Mouse (Mus musculus) neural tube, embryonic 12.5 days (tissue): Measurements from ENCODE around the gene Gm7145. TPM values are rescaled to one million over a fixed set of nuclear protein-coding genes. Genes with fewer than 3 reads are reported as not detected.
"Not testable (repeated sequence)": the region's sequence is repeated elsewhere in the genome, so short reads cannot be mapped to it uniquely, and the experiment has no call there.

Experiments
- ATAC-seq: fragments of 200-750 bp; cut with Nextera tagmentation; 2 replicates; pipeline ENCODE4 v1.8.0; 2017; ENCODE audit warnings: low read depth, mild to moderate bottlenecking, moderate TSS enrichment, moderate library complexity; ENCODE audit not compliant: low FRiP score
- H3K27ac ChIP-seq: fragments of 300-500 bp; sonication (generic); 2 replicates; pipeline ENCODE4 v1.5.1; 2016
- H3K27me3 ChIP-seq: fragments of 300-500 bp; sonication (generic); replicated peaks from 2 replicates; pipeline ENCODE4 v1.6.1; 2016; ENCODE audit warnings: mild to moderate bottlenecking
- H3K36me3 ChIP-seq: fragments of 300-500 bp; sonication (generic); 2 replicates; pipeline ENCODE4 v1.6.1; 2016; ENCODE audit warnings: mild to moderate bottlenecking
- H3K4me1 ChIP-seq: fragments of 300-500 bp; sonication (generic); 2 replicates; pipeline ENCODE4 v1.6.1; 2016
- H3K4me2 ChIP-seq: fragments of 300-500 bp; sonication (generic); replicated peaks from 2 replicates; pipeline ENCODE4 v1.6.1; 2016; ENCODE audit warnings: mild to moderate bottlenecking
- H3K4me3 ChIP-seq: fragments of 300-500 bp; sonication (generic); 2 replicates; pipeline ENCODE4 v1.5.1; 2016
- H3K9ac ChIP-seq: fragments of 300-500 bp; sonication (generic); 2 replicates; pipeline ENCODE4 v1.6.1; 2016; ENCODE audit warnings: mild to moderate bottlenecking
- H3K9me3 ChIP-seq: fragments of 300-500 bp; sonication (generic); 2 replicates; pipeline ENCODE4 v1.6.1; 2016; ENCODE audit warnings: mild to moderate bottlenecking
- WGBS: fragments of 180-500 bp; shearing (Covaris S2); methylation state at CpG from one replicate; pipeline ENCODE4 v1.1.7; 2016; 5-methylcytosine and 5-hydroxymethylcytosine counted together
- polyA plus RNA-seq: library from polyadenylated mRNA; unstranded; fragments of >200 nt; fragmentation: Nextera tagmentation; extraction: Ambion mirVana; gene quantifications from 2 replicates; pipeline ENCODE4 v1.2.1, GENCODE M21; 2016

The Gm7145 gene
- polyA plus RNA-seq, result not detected in 2 replicates

GRCm38 (mm10) chr1:117965639-117966038, at the start of gene Gm7145:
TSS of gene Gm7145 (plus strand) at chr1:117965939.
- Histone ChIP-seq H3K9ac (no peak within 1 kb of the TSS), H3K27me3 (no peaks in the 10 kb centered on the region), H3K4me1 (no peaks in the 10 kb centered on the region), H3K27ac (no peak within 1 kb of the TSS), H3K4me2 (no peak within 1 kb of the TSS), H3K36me3 (no peaks in the 10 kb centered on the region), H3K4me3 (no peak within 1 kb of the TSS), H3K9me3 (peaks cover 7% of the 10 kb centered on the region; the same call in 1 of the 2 replicates)
- WGBS, result 82% methylated on average over 4 of the region's 4 CpGs
- ATAC-seq, result no peak

DNA sequence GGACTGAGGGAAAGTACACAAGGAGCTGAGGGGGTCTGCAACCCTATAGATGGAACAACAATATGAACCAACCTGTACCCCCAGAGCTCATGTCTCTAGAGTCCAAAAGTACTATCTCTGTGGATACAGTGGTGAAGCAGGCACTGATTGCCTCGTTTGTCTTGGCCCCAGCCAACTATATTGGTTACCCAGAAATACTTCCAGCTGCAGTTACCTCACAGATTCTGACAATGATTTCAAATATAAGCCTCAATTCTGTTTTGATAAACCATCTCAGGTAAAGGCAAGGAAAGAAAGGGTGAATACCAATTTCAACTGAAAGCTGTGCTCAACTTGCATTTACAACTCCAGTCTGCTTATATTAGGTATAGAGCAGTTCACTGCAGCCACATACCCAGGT, 38.0 kb upstream of the Gm7145 start, which contains the start of gene Gm28168:
Gm28168 (plus strand) TSS at position 301 of the 400 bp plus-strand sequence.
- not testable (repeated sequence) for ATAC-seq, H3K4me1 ChIP-seq, H3K27me3 ChIP-seq, H3K4me3 ChIP-seq, H3K36me3 ChIP-seq, H3K27ac ChIP-seq, H3K9ac ChIP-seq, H3K4me2 ChIP-seq, H3K9me3 ChIP-seq
- WGBS, result 75% methylated on average over 1 of the region's 1 CpGs

GRCm38 (mm10) chr1:118003876-118004275, 38.1 kb downstream of the Gm7145 start:
- H3K9me3 ChIP-seq, H3K27me3 ChIP-seq, H3K27ac ChIP-seq, H3K4me1 ChIP-seq, H3K4me2 ChIP-seq, H3K36me3 ChIP-seq, H3K9ac ChIP-seq, ATAC-seq, H3K4me3 ChIP-seq: not testable (repeated sequence)

GRCm38 (mm10) chr1:118012736-118013135, 47.0 kb downstream of the Gm7145 start:
- not testable (repeated sequence) for H3K9ac ChIP-seq, H3K9me3 ChIP-seq, H3K4me1 ChIP-seq, H3K4me3 ChIP-seq, H3K27me3 ChIP-seq, H3K36me3 ChIP-seq, ATAC-seq, H3K4me2 ChIP-seq, H3K27ac ChIP-seq
- 28% methylated on average over 8 of the region's 8 CpGs for WGBS

Other genes starting within 250 kb of the Gm7145 start
- gene B020011L13Rik, start 184.8 kb upstream of the Gm7145 start, polyA plus RNA-seq, result not detected in 2 replicates
- gene Gm28360, start 135.9 kb upstream of the Gm7145 start, polyA plus RNA-seq, result not detected in 2 replicates
- not detected in 2 replicates for gene Gm28168, start 37.9 kb upstream of the Gm7145 start, polyA plus RNA-seq
- 0.52 and 0.58 TPM in 2 replicates for gene Gm29106, start 210.6 kb downstream of the Gm7145 start, polyA plus RNA-seq